Mouse (Mus musculus): ENCODE measurements at regions not wholly inside any gene's neighbourhood (a gene's known extent, or its start where the extent isn't known, plus 50 kb on each side); places are given as distances from the start of the nearest gene placed in this dataset.

DNA sequence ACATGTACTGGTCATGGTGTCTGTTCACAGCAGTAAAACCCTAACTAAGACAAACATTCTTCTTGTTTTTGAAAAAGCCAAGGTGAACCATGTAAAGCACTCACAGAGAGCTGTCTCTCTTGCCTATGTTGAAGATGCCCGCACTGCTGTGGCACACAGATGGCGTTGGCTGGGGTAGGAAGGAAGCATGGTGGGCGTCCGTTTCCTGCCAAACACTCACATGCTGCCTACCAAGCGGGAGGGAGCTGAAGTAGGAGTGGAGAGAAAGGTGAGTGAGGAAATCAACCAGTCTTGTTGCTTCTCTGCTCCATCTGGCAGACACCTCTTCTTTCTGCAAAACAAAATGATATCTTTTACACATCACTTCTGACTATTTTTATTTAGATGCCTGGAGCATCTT lies 200.0 kb downstream of the Diras2 start:
- TF ChIP-seq CTCF (IDR thresholded peaks at IDR 0.05; ENCODE audit: control insufficient read depth, insufficient read depth, insufficient read length), result no peak
- no peak for TF ChIP-seq MYOG (IDR thresholded peaks at IDR 0.05; ENCODE audit: control insufficient read depth, extremely low read depth, insufficient read length)

Data from C2C12 (cell line).